8 mouse cellular contexts compared by ENCODE assay signal in genomic region chr2:27425161-27425611, GRCm38 (mm10). TPM values are rescaled to one million over a fixed set of nuclear protein-coding genes. Genes with fewer than 3 reads are reported as not detected.
A peak's percentile ranks its signal among the peaks of the same experiment; 100 is the strongest.
DNase-seq lines count a peak whose midpoint lies in the region; ATAC-seq and TF ChIP-seq lines count a peak whose summit lies in the region.

No protein-coding gene starts in this region.

- peaks cover 18% of the 10 kb centered on the region for H3K4me1 ChIP-seq in heart, postnatal 0 days (ENCODE audit: control insufficient read depth, insufficient read depth)
- peaks cover 25% of the 10 kb centered on the region for H3K4me1 ChIP-seq in limb, embryonic 14.5 days (ENCODE audit: control insufficient read depth, insufficient read depth, low read length)

- H3K9ac ChIP-seq in heart, postnatal 0 days (replicated peaks; ENCODE audit: low read depth, low read length): peak overlapping the region; percentile 73
- H3K9ac ChIP-seq in limb, embryonic 14.5 days (ENCODE audit: low read depth, low read length, severe bottlenecking): peak overlapping the region; percentile 78

- WGBS in heart, postnatal 0 days: 8% methylated on average over 20 of the region's 20 CpGs
- WGBS in limb, embryonic 14.5 days: 3% methylated on average over 20 of the region's 20 CpGs

- H3K27ac ChIP-seq in heart, postnatal 0 days (ENCODE audit: low read depth): no peak overlapping the region
- H3K27ac ChIP-seq in limb, embryonic 14.5 days (replicated peaks; ENCODE audit: low read depth, low read length): no peak overlapping the region

- H3K4me2 ChIP-seq in heart, postnatal 0 days (ENCODE audit: low read depth, low read length): peak overlapping the region; percentile 99
- peak overlapping the region; percentile 99 for H3K4me2 ChIP-seq in limb, embryonic 14.5 days (replicated peaks; ENCODE audit: low read depth, low read length, severe bottlenecking)
- H3K4me2 ChIP-seq in myocyte (ENCODE audit: low read depth): peak overlapping the region; percentile 71

- no peaks in the 10 kb centered on the region for H3K9me3 ChIP-seq in heart, postnatal 0 days (replicated peaks; ENCODE audit: control insufficient read depth, low read length)
- H3K9me3 ChIP-seq in limb, embryonic 14.5 days (ENCODE audit: control insufficient read depth, low read length): no peaks in the 10 kb centered on the region

- DNase-seq in cerebellum, postnatal 4 days (ENCODE audit: low spot score in 2 of 2): peak; percentile 27 to 35
- DNase-seq in cerebellum, adult 9-11 months: no peak
- DNase-seq in brain, embryonic 14.5 days (ENCODE audit: low read depth): peak; percentile 71
- no peak for DNase-seq in heart, postnatal 0 days (ENCODE audit: low spot score)
- peak; percentile 40 for DNase-seq in limb, embryonic 14.5 days (ENCODE audit: low spot score)
- DNase-seq in layer of hippocampus, adult 9-10 months (ENCODE audit: low spot score): no peak
- DNase-seq in cerebellum, adult 9-10 months: no peak

- no peak for TF ChIP-seq CTCF in brain, embryonic 14.5 days (IDR thresholded peaks at IDR 0.05; ENCODE audit: borderline replicate concordance, extremely low read depth, insufficient read depth, insufficient read length)
- no peak for TF ChIP-seq CTCF in heart, postnatal 0 days (IDR thresholded peaks at IDR 0.05; ENCODE audit: low read depth)

- no peak for ATAC-seq in heart, postnatal 0 days (ENCODE audit: insufficient read depth, low read depth)
- no peak for ATAC-seq in limb, embryonic 14.5 days (ENCODE audit: low FRiP score, low read depth)

- TF ChIP-seq POLR2A in brain, embryonic 14.5 days (IDR thresholded peaks at IDR 0.05; ENCODE audit: borderline replicate concordance, extremely low read depth, insufficient read depth, insufficient read length, poor library complexity, severe bottlenecking): no peak
- TF ChIP-seq POLR2A in limb, embryonic 14.5 days (IDR thresholded peaks at IDR 0.05; ENCODE audit: borderline replicate concordance, extremely low read depth, insufficient read depth, insufficient read length): no peak
- no peak for TF ChIP-seq POLR2A in myocyte (IDR thresholded peaks at IDR 0.05; ENCODE audit: insufficient read length, low read depth)

- peaks cover 49% of the 10 kb centered on the region for H3K79me2 ChIP-seq in myocyte (ENCODE audit: control insufficient read depth, insufficient read depth)

- TF ChIP-seq EP300 in heart, postnatal 0 days (IDR thresholded peaks at IDR 0.05; ENCODE audit: low read depth): no peak

- H3K27me3 ChIP-seq in heart, postnatal 0 days (ENCODE audit: control insufficient read depth, insufficient read depth, low read length): no peaks in the 10 kb centered on the region
- H3K27me3 ChIP-seq in limb, embryonic 14.5 days (ENCODE audit: control insufficient read depth, insufficient read depth, low read length): no peaks in the 10 kb centered on the region
- no peaks in the 10 kb centered on the region for H3K27me3 ChIP-seq in myocyte (ENCODE audit: control insufficient read depth, insufficient read depth, insufficient read length)

- no peaks in the 10 kb centered on the region for H3K36me3 ChIP-seq in heart, postnatal 0 days (replicated peaks; ENCODE audit: control insufficient read depth, insufficient read depth, low read length)
- no peaks in the 10 kb centered on the region for H3K36me3 ChIP-seq in limb, embryonic 14.5 days (ENCODE audit: control insufficient read depth, insufficient read depth, low read length)
- no peaks in the 10 kb centered on the region for H3K36me3 ChIP-seq in myocyte (ENCODE audit: control insufficient read depth, insufficient read depth)

- peak overlapping the region; percentile 91 for H3K4me3 ChIP-seq in heart, postnatal 0 days (ENCODE audit: low read depth, low read length)
- peak overlapping the region; percentile 86 for H3K4me3 ChIP-seq in limb, embryonic 14.5 days (replicated peaks; ENCODE audit: low read length)
- H3K4me3 ChIP-seq in myocyte: peak overlapping the region; percentile 77

- peak overlapping the region; percentile 78 for H3ac ChIP-seq in myocyte (ENCODE audit: control insufficient read depth, insufficient read length)

TF ChIP-seq in myocyte, 11 proteins besides CTCF, POLR2A, EP300 and RAD21:
- TF ChIP-seq REST (IDR thresholded peaks at IDR 0.05; ENCODE audit: insufficient read depth, insufficient read length) (no peak), MYOG (IDR thresholded peaks at IDR 0.05; ENCODE audit: control insufficient read depth in 1 of 3, insufficient read depth in 1 of 3, insufficient read length in 2 of 3, low read depth in 2 of 3) (no peak), SRF (IDR thresholded peaks at IDR 0.05; ENCODE audit: control insufficient read depth, insufficient read length, low read depth) (no peak), MYOD1 (IDR thresholded peaks at IDR 0.05; ENCODE audit: control insufficient read depth in 1 of 3, insufficient read length in 2 of 3, low read depth in 2 of 3) (no peak), USF1 (IDR thresholded peaks at IDR 0.05; ENCODE audit: low read depth) (no peak), POLR2AphosphoS2 (IDR thresholded peaks at IDR 0.05; ENCODE audit: insufficient read length, low read depth) (no peak), TCF3 (IDR thresholded peaks at IDR 0.05; ENCODE audit: insufficient read length, low read depth) (no peak), CEBPB (IDR thresholded peaks at IDR 0.05; ENCODE audit: insufficient read depth, poor library complexity, severe bottlenecking) (no peak), MAX (IDR thresholded peaks at IDR 0.05; ENCODE audit: low read depth) (no peak), E2F4 (IDR thresholded peaks at IDR 0.05; ENCODE audit: insufficient read depth) (no peak), TCF12 (IDR thresholded peaks at IDR 0.05; ENCODE audit: insufficient read depth, poor library complexity, severe bottlenecking) (no peak)

RNA-seq across cellular contexts. Expression of gene Vav2, which starts 1.6 kb away (rescaled TPM):
- polyA plus RNA-seq in brain, embryonic 14.5 days (2012; rRNA removed): 52.9 and 55.0 TPM in 2 replicates
- total RNA-seq in heart, postnatal 0 days (2014; rRNA removed; ENCODE audit: low replicate concordance): 15.6 and 16.8 TPM in 2 replicates
- polyA plus RNA-seq in heart, postnatal 0 days (2015; fragmentation: Nextera tagmentation; extraction: Ambion mirVana): 2.3 and 2.4 TPM in 2 replicates
- polyA plus RNA-seq in limb, embryonic 14.5 days (2012; rRNA removed): 19.6 and 23.8 TPM in 2 replicates
- polyA plus RNA-seq in limb, embryonic 14.5 days (2014; fragmentation: Nextera tagmentation; extraction: Ambion mirVana): 5.9 and 6.2 TPM in 2 replicates
- polyA plus RNA-seq in myocyte (2012; fragmentation: generic; extraction: Trizol): 14.1 TPM

RNA-seq across cellular contexts. Expression of gene Brd3os, which starts 16.9 kb away (rescaled TPM):
- polyA plus RNA-seq in brain, embryonic 14.5 days (2012; rRNA removed): 31.5 and 33.8 TPM in 2 replicates
- 0.11 and 1.0 TPM in 2 replicates for total RNA-seq in heart, postnatal 0 days (2014; rRNA removed; ENCODE audit: low replicate concordance)
- 1.9 and 2.2 TPM in 2 replicates for polyA plus RNA-seq in heart, postnatal 0 days (2015; fragmentation: Nextera tagmentation; extraction: Ambion mirVana)
- 12.5 and 13.0 TPM in 2 replicates for polyA plus RNA-seq in limb, embryonic 14.5 days (2012; rRNA removed)
- 9.9 and 13.7 TPM in 2 replicates for polyA plus RNA-seq in limb, embryonic 14.5 days (2014; fragmentation: Nextera tagmentation; extraction: Ambion mirVana)
- polyA plus RNA-seq in myocyte (2012; fragmentation: generic; extraction: Trizol): 28.7 TPM

Comparison
In these comparisons a context has a peak if more than half of its experiments do, and no peak if none do; other contexts are left out.
1. DNase-seq: peak in cerebellum, postnatal 4 days (2 of 2), brain, embryonic 14.5 days (single experiment) and limb, embryonic 14.5 days (single experiment); none in cerebellum, adult 9-11 months (single experiment), heart, postnatal 0 days (single experiment), layer of hippocampus, adult 9-10 months (single experiment) and cerebellum, adult 9-10 months (single experiment).
2. Peak in every context shown above with its lines, with median percentiles within 50 percentile points of each other: H3K4me2 ChIP-seq and H3K4me3 ChIP-seq.